Mouse (Mus musculus): ENCODE measurements around the gene Gm10320. TPM values are rescaled to one million over a fixed set of nuclear protein-coding genes. Genes with fewer than 3 reads are reported as not detected.
A peak's percentile ranks its signal among the peaks of the same experiment; 100 is the strongest.

Gene Gm10320
- polyA plus RNA-seq, 1 experiment from 2014 or later: 1.6 TPM

DNA sequence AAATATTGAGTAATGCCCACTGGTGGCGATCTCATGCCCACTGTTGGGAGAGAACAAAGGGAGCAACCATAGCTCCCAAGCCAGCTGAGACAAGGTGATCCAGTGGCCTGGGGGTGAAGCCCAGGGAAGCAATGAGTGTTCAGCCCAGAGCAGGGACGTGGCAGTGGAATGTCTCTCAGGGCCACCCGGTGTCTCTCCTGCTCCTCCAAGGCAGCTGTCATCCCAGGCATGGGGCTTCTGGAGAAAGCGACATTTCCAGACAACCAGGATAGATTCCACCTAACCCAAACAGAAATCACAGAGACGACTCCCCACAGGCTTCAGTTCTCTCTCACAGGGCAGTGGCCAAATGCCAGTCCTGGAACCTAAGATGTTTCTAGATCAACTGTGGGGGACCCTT is 6.4 kb downstream of the Gm10320 start:
- Histone ChIP-seq H3K9ac (ENCODE audit: low read length) (no peak overlapping the region), H3K27ac (ENCODE audit: low read length) (no peak overlapping the region), H3K9me3 (replicated peaks; ENCODE audit: control insufficient read depth, low read length) (no peaks in the 10 kb centered on the region), H3K4me3 (replicated peaks; ENCODE audit: low read length) (no peak overlapping the region), H3K27me3 (ENCODE audit: control insufficient read depth, insufficient read depth, low read length) (no peaks in the 10 kb centered on the region), H3K4me2 (ENCODE audit: low read depth, low read length) (no peak overlapping the region), H3K4me1 (ENCODE audit: control insufficient read depth, insufficient read depth, low read length) (no peaks in the 10 kb centered on the region), H3K36me3 (ENCODE audit: control insufficient read depth, insufficient read depth, low read length) (no peaks in the 10 kb centered on the region)
- WGBS: 69% methylated on average over 5 of the region's 5 CpGs
- no peak for ATAC-seq (ENCODE audit: insufficient read depth, low FRiP score)

DNA sequence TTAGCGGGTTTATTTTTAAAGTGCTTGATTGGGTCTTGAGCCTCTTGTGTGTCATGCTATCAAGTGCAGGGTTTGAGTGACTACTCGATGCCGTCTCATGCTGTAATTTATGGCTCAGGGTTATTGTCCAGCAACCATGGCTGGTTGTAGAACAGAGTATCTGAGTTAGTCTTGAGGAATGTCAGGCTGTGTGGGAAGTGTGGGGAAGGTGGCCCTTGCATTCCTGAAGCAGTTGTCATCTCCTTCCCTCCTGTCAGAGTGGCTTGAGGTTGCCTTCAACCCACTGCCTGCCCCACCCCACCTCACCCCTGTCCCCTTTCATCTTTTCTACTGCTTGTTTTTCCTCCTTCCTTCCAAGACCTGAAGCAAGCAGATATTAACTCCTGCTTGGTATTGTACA is 13.8 kb downstream of the Gm10320 start:
- Histone ChIP-seq H3K27ac (ENCODE audit: low read length) (no peak overlapping the region), H3K27me3 (ENCODE audit: control insufficient read depth, insufficient read depth, low read length) (no peaks in the 10 kb centered on the region), H3K36me3 (ENCODE audit: control insufficient read depth, insufficient read depth, low read length) (no peaks in the 10 kb centered on the region), H3K4me3 (replicated peaks; ENCODE audit: low read length) (no peak overlapping the region), H3K9ac (ENCODE audit: low read length) (no peak overlapping the region), H3K4me1 (ENCODE audit: control insufficient read depth, insufficient read depth, low read length) (peaks cover 10% of the 10 kb centered on the region; the same call in 1 of the 2 replicates), H3K4me2 (ENCODE audit: low read depth, low read length) (no peak overlapping the region), H3K9me3 (replicated peaks; ENCODE audit: control insufficient read depth, low read length) (no peaks in the 10 kb centered on the region)
- no peak for ATAC-seq (ENCODE audit: insufficient read depth, low FRiP score)
- WGBS: 74% methylated on average over 3 of the region's 3 CpGs

DNA sequence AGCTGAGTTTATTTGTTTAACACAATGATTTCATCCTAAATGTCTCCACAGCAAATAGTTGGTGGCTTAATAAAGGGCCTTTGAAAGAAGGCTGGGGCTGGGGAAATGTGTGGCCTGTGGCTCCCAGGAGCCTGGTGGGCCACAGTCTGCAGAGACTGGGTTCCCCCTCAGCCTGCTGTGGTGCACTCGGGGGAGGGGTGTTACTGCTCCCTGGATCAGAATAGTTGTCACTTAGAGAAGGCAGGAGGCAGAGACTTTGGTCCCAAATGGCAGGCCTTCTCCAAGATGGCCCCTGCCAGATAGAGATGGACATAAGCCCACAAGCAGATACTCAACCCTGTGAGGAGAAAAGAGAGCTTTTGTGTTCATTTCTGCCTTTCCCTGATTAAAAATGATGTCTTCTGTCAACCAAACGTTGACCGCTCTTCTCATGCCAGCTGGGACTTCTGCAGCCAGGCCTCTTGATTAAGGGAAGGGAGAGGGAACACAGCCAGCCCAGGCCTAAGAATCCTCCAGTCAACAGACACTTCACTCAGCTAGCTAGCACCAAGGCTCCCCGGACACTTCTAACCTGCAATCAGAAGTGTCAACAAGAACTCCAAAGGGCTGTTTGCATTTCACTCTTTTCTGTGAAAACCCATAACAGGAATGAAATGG is 14.8 kb downstream of the Gm10320 start:
- no peak for ATAC-seq (ENCODE audit: insufficient read depth, low FRiP score)
- Histone ChIP-seq H3K9me3 (replicated peaks; ENCODE audit: control insufficient read depth, low read length) (no peaks in the 10 kb centered on the region), H3K4me1 (ENCODE audit: control insufficient read depth, insufficient read depth, low read length) (peaks cover 10% of the 10 kb centered on the region; the same call in 1 of the 2 replicates), H3K27ac (ENCODE audit: low read length) (no peak overlapping the region), H3K27me3 (ENCODE audit: control insufficient read depth, insufficient read depth, low read length) (no peaks in the 10 kb centered on the region), H3K9ac (ENCODE audit: low read length) (no peak overlapping the region), H3K36me3 (ENCODE audit: control insufficient read depth, insufficient read depth, low read length) (no peaks in the 10 kb centered on the region), H3K4me2 (ENCODE audit: low read depth, low read length) (no peak overlapping the region), H3K4me3 (replicated peaks; ENCODE audit: low read length) (no peak overlapping the region)
- WGBS: 49% methylated on average over 4 of the region's 4 CpGs

DNA sequence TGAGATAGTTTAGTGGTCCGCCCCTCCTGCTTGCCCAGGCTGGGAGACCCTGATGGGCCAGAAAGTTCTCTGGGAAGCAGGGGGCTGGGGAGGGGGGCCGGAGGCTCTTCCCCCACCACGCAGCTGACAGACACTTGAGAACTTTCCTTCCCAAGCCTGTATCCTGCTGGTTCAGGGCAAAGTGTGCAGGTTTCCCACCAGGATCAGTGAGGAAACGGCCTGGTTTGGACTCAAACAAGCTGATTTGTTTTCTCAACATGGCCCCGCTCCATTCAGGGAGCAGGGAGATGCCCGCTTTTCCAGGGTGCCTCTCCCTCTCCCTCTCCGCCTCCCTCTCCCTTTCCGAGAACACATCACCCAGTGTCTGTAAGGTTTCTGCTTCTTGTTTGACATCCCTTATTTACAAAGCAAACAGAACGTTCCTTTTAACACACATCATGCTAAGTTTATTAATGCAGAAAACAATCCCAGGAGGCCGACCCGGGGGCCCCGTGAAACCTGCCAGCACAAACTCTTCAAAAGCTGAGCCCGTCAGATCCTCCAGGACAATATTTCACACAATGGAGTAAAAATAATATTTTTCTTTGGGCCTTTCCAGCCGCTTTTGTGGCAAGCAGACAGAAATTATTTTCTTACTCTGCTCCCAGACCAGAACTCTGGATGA is 15.5 kb downstream of the Gm10320 start:
- peaks cover 10% of the 10 kb centered on the region; the same call in 1 of the 2 replicates for H3K4me1 ChIP-seq (ENCODE audit: control insufficient read depth, insufficient read depth, low read length)
- no peak overlapping the region for H3K4me2 ChIP-seq (ENCODE audit: low read depth, low read length)
- WGBS: 30% methylated on average over 14 of the region's 14 CpGs
- ATAC-seq (ENCODE audit: insufficient read depth, low FRiP score): no peak
- H3K9me3 ChIP-seq (replicated peaks; ENCODE audit: control insufficient read depth, low read length): no peaks in the 10 kb centered on the region
- peak overlapping the region; percentile 48; the same call in 1 of the 2 replicates for H3K9ac ChIP-seq (ENCODE audit: low read length)
- no peaks in the 10 kb centered on the region for H3K36me3 ChIP-seq (ENCODE audit: control insufficient read depth, insufficient read depth, low read length)
- no peaks in the 10 kb centered on the region for H3K27me3 ChIP-seq (ENCODE audit: control insufficient read depth, insufficient read depth, low read length)
- no peak overlapping the region for H3K27ac ChIP-seq (ENCODE audit: low read length)
- no peak overlapping the region for H3K4me3 ChIP-seq (replicated peaks; ENCODE audit: low read length)

DNA sequence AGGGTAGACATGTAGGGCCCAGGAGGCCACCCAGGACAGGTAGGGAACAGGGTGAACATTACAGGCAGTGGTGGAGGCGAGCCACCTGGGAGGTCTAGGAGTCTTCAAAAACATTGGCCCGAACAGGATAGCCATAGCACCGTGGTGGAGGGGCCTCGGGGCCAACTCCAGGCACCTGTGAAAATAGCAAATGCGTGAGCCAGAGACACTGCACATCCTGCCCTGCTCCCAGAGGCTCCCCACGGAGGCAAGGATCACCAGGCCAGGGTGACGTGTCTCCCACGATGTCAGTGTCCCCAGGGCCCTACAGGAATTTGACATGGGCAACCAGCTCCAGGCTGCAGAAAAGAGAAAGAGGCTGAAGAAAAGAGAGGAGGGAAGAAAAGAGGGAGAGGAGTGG is 16.1 kb downstream of the Gm10320 start:
- Histone ChIP-seq H3K4me2 (ENCODE audit: low read depth, low read length) (no peak overlapping the region), H3K27ac (ENCODE audit: low read length) (no peak overlapping the region), H3K9ac (ENCODE audit: low read length) (no peak overlapping the region), H3K4me1 (ENCODE audit: control insufficient read depth, insufficient read depth, low read length) (peaks cover 10% of the 10 kb centered on the region; the same call in 1 of the 2 replicates), H3K4me3 (replicated peaks; ENCODE audit: low read length) (no peak overlapping the region), H3K9me3 (replicated peaks; ENCODE audit: control insufficient read depth, low read length) (no peaks in the 10 kb centered on the region), H3K27me3 (ENCODE audit: control insufficient read depth, insufficient read depth, low read length) (0 out of 2 replicates have a peak, but pooled peaks cover 3% of the 10 kb centered on the region), H3K36me3 (ENCODE audit: control insufficient read depth, insufficient read depth, low read length) (no peaks in the 10 kb centered on the region)
- no peak for ATAC-seq (ENCODE audit: insufficient read depth, low FRiP score)
- WGBS: 37% methylated on average over 8 of the region's 8 CpGs

DNA sequence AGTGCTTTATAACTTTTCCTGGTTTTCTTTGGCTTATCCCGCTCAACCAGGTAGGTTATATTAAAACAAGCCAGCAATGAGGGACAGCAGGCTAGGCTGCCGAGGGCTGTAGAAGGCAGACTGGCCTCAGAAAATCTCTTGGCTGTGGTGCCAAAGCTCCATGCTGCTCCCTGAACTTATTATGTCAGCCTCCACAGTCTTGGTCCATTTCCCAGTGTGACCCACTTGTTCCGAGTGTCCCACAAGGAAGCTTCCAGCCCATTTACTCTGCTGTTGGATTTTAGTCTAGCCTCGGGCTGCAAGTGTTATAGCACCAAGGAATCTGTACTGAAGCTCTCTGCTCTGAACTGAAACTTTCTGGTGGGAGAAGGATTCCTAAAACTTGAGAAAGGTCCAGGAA is 18.8 kb downstream of the Gm10320 start:
- Histone ChIP-seq H3K9me3 (replicated peaks; ENCODE audit: control insufficient read depth, low read length) (no peaks in the 10 kb centered on the region), H3K36me3 (ENCODE audit: control insufficient read depth, insufficient read depth, low read length) (no peaks in the 10 kb centered on the region), H3K4me2 (ENCODE audit: low read depth, low read length) (no peak overlapping the region), H3K9ac (ENCODE audit: low read length) (no peak overlapping the region), H3K4me1 (ENCODE audit: control insufficient read depth, insufficient read depth, low read length) (peaks cover 10% of the 10 kb centered on the region; the same call in 1 of the 2 replicates), H3K4me3 (replicated peaks; ENCODE audit: low read length) (no peak overlapping the region), H3K27me3 (ENCODE audit: control insufficient read depth, insufficient read depth, low read length) (0 out of 2 replicates have a peak, but pooled peaks cover 3% of the 10 kb centered on the region), H3K27ac (ENCODE audit: low read length) (no peak overlapping the region)
- WGBS: 66% methylated on average over 4 of the region's 4 CpGs
- no peak for ATAC-seq (ENCODE audit: insufficient read depth, low FRiP score)

DNA sequence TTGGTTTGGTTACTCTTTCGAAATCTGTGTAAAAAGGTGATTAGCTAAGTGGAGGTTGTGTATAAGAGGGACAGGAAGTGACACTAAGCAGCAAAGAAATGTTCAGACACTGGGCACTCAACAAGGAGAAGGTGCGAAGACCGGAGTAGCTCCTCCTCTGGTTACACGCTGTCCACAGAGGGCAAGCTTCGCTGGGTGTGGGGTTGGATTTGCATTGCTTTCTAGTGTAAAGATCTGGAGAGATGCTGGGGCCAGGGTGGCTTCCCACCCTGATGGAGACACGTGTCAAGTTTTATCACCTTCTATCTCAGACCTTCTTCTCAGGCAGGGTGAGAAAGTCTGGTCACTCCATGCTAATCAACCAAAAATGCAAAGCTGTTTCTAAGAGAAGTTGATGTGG is 20.0 kb downstream of the Gm10320 start:
- Histone ChIP-seq H3K27ac (ENCODE audit: low read length) (no peak overlapping the region), H3K9me3 (replicated peaks; ENCODE audit: control insufficient read depth, low read length) (no peaks in the 10 kb centered on the region), H3K4me3 (replicated peaks; ENCODE audit: low read length) (no peak overlapping the region), H3K4me1 (ENCODE audit: control insufficient read depth, insufficient read depth, low read length) (peaks cover 7% of the 10 kb centered on the region; the same call in 1 of the 2 replicates), H3K27me3 (ENCODE audit: control insufficient read depth, insufficient read depth, low read length) (0 out of 2 replicates have a peak, but pooled peaks cover 3% of the 10 kb centered on the region), H3K4me2 (ENCODE audit: low read depth, low read length) (no peak overlapping the region), H3K9ac (ENCODE audit: low read length) (no peak overlapping the region), H3K36me3 (ENCODE audit: control insufficient read depth, insufficient read depth, low read length) (no peaks in the 10 kb centered on the region)
- no peak for ATAC-seq (ENCODE audit: insufficient read depth, low FRiP score)
- 54% methylated on average over 6 of the region's 6 CpGs for WGBS

DNA sequence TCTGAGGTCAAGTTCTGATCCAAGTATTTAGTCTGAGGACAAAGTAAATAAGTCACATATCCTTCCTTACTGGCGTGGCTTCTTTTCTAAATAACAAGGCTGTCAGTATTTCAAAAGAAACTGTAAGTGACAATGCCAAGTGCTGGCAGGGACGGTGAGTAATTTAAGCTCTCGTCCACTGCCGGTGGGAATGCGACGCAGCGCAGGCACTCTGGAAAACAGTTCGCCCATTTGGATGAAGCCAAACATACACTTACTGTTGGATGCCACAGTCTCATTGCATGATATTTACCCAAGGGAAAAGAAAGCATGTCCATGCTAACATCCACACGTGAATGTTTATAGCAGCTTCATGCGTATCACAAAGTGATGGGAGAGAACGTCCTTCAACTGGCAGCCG is 21.5 kb downstream of the Gm10320 start:
- WGBS: 48% methylated on average over 12 of the region's 12 CpGs
- Histone ChIP-seq H3K27me3 (ENCODE audit: control insufficient read depth, insufficient read depth, low read length) (0 out of 2 replicates have a peak, but pooled peaks cover 3% of the 10 kb centered on the region), H3K4me1 (ENCODE audit: control insufficient read depth, insufficient read depth, low read length) (no peaks in the 10 kb centered on the region), H3K4me3 (replicated peaks; ENCODE audit: low read length) (no peak overlapping the region), H3K27ac (ENCODE audit: low read length) (no peak overlapping the region), H3K36me3 (ENCODE audit: control insufficient read depth, insufficient read depth, low read length) (no peaks in the 10 kb centered on the region), H3K4me2 (ENCODE audit: low read depth, low read length) (no peak overlapping the region), H3K9ac (ENCODE audit: low read length) (no peak overlapping the region), H3K9me3 (replicated peaks; ENCODE audit: control insufficient read depth, low read length) (no peaks in the 10 kb centered on the region)
- no peak for ATAC-seq (ENCODE audit: insufficient read depth, low FRiP score)

DNA sequence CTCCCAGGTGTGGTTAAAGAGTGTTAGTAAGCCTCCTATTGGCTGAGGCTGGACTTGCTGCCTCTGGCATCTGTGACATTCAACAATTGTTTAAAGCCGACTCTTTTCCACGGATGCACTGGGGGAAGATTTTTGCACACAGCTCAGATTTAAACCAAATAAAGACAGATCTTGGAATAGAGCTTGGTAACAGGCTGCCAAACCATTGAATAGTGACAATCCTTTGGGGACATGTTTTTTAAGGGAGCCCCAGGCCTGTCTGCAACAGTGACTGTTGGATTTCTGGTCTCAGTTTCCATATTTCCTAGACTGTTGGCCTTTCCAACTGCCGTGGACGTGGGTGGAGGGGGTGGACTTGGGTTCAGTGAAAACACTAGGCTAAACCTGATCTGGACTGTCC is 21.9 kb downstream of the Gm10320 start:
- WGBS: 58% methylated on average over 4 of the region's 4 CpGs
- Histone ChIP-seq H3K9ac (ENCODE audit: low read length) (no peak overlapping the region), H3K4me2 (ENCODE audit: low read depth, low read length) (no peak overlapping the region), H3K4me1 (ENCODE audit: control insufficient read depth, insufficient read depth, low read length) (no peaks in the 10 kb centered on the region), H3K27ac (ENCODE audit: low read length) (no peak overlapping the region), H3K4me3 (replicated peaks; ENCODE audit: low read length) (no peak overlapping the region), H3K9me3 (replicated peaks; ENCODE audit: control insufficient read depth, low read length) (no peaks in the 10 kb centered on the region), H3K27me3 (ENCODE audit: control insufficient read depth, insufficient read depth, low read length) (0 out of 2 replicates have a peak, but pooled peaks cover 3% of the 10 kb centered on the region), H3K36me3 (ENCODE audit: control insufficient read depth, insufficient read depth, low read length) (no peaks in the 10 kb centered on the region)
- no peak for ATAC-seq (ENCODE audit: insufficient read depth, low FRiP score)

All from stomach, embryonic 16.5 days (tissue).